Mouse (Mus musculus) heart, postnatal 14 days (tissue): ENCODE data around the gene Zfp788. TPM values are rescaled to one million over a fixed set of nuclear protein-coding genes. Genes with fewer than 3 reads are reported as not detected.
A peak's percentile ranks its signal among the peaks of the same experiment; 100 is the strongest.
"Not testable (repeated sequence)": the region's sequence is repeated elsewhere in the genome, so short reads cannot be mapped to it uniquely, and the experiment has no call there.

Experiments used
- DNase-seq, 2 experiments: peaks; one replicate each; pipeline ENCODE4 v3.0.0; 2021 to 2022
- intact Hi-C: fragments of 180-260 bp; cut with DNase I; formaldehyde crosslinking; loops from one replicate; pipeline ENCODE4 v1.15.1; 2025
- long read RNA-seq, 2 experiments: library from polyadenylated mRNA; stranded (forward); transcript quantifications; one replicate each; pipeline ENCODE4 v2.0.0; 2021
- total RNA-seq, 2 experiments: library from RNA; stranded (reverse); gene quantifications; 2 replicates each; pipeline ENCODE4 v1.2.3; 2021

Zfp788 gene
- 1 to 10 TPM; 7.4 to 8.6 TPM for total RNA-seq
- long read RNA-seq, experiment 1, partial matches to known transcripts = 1 of 7 reads
- long read RNA-seq, experiment 1, other reads (novel, unspliced or antisense) = 3 of 7 reads
- long read RNA-seq, experiment 2, partial matches to known transcripts = 1 of 8 reads
- long read RNA-seq, experiment 2, other reads (novel, unspliced or antisense) = 4 of 8 reads

- peak; percentile 89 for DNase-seq
- intact Hi-C loops = loop anchor here (5.0 to 10.0 kb wide), 3 partner anchors 35 to 238 kb away; partner anchors contain the start of genes 2610021A01Rik, AI987944, AW146154 and Gm20449
These were observed at the start of gene Zfp788 for GRCm38 (mm10) chr7:41632409-41633220. Gene Zfp788 (plus strand): TSS chr7:41633203.

GRCm38 (mm10) chr7:41587831-41588230 is 45.2 kb upstream of the Zfp788 start:
- DNase-seq, intact Hi-C loops: not testable (repeated sequence)

DNA sequence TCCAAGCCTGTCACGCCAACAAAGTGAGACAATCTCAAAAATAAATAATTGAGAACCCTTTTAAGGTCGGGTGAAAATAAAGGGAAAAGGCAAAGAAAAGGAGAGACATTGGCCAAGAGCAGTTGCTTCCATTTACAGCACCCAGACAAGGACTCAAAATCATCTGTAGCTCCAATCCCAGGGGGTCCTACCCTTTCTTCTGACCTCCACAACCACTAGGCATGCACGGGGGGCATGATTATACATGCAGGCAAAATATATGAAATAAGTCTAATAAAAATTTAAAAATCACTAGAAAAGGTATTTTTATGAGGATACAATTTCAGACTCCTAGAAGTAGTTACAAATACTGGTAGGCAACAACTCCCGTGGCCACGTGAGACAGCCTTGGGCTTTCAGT is 34.4 kb upstream of the Zfp788 start:
- intact Hi-C loops = loop anchor here (5.0 kb wide), 1 partner anchor 34 kb away; the partner anchor contains the start of gene Zfp788
- no peak for DNase-seq

DNA sequence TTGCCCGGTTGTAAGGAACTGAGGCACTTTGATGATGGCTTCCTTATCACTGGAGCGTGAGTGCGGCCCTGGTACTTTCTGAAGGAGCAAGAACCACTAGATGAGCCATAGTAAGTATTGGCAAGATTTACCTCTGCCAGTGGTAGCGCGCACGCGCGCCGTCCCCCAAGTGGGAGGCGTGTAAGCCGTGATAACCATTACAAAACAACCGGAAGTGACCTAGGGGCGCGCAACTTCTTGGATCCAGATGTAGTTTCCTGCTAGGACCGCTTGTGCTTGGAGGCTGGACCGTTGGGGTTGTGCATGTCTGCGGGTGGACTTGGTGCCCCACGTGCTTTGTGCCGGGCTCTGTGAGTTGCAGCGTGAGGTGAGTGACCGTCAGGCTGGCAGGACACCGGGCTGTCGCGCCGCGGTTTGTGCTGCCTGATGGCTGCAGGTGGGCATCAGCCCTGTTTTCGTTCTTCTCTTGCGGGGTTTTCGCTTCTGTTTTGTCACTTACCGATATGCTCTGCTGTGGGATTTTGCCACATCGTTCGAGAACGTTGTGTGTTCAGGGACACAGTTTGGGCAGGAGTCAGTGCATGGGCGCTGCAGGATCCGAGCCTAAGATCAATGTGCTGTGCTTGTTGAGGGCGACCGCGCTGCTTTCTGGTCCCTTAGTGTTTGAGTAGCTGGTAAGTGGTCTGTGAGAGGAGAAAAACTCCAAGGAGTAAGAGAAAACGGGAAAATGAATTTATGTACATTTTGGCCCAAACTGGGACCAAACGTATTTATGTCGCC is 33.8 kb upstream of the Zfp788 start, which contains the start of gene 2610021A01Rik:
TSS of gene 2610021A01Rik (plus strand) at position 197 of the 780 bp plus-strand sequence.
- intact Hi-C loops = loop anchor here (5.0 kb wide), 1 partner anchor 33 kb away; the partner anchor contains the start of gene Zfp788
- DNase-seq = peak; percentile 86 to 90

DNA sequence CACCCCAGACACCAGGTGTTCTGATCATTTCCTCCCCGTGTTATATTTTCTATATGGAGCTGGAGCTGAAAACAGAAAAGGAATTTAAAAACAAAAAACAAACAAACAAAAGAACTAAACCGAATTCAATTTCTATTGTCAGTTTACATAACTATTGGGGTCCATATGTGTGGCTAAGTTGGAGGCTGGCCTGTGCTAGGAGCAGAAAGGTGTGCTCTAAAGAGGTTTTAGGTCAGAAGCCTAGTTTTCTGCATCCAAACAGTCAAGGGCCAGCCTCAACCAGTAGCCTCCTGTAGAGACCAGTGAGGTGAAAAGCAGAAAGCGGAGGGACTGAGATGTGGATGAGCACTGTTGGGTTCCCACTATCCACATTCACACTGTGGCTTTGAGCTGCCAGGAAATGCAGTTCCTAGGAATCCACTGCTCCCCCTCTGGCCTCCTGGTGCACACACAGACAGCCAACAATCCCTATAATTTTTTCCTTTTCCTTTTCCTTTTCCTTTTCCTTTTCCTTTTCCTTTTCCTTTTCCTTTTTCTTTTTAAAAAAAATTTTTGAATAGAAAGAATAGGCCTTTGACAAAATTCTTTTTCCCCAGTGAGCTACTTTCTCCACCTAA is 33.0 kb upstream of the Zfp788 start:
- intact Hi-C loops = loop anchor here (5.0 kb wide), 2 partner anchors 32 to 902 kb away; partner anchors contain the start of gene Zfp788
- no peak for DNase-seq

DNA sequence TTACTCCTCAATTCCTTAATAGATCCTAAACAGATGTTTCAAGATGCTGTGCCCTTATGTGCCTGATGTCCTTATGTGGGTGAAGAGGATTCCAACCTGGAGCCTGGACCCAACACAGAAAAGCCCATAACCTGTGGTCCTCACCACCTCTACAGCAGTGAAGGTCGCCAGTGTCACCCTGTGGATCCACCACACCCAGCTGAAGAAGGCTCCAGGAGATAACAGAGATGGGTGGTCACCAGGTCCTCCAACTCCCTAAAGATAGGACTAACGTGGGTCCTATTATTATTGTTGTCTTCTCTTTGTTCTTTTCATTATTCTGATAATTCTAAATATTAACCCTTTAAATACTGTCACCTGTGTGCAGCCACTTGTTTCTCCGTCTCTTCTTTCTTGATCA is 21.3 kb upstream of the Zfp788 start:
- no peak for DNase-seq
- intact Hi-C loops = no loop called here

- intact Hi-C loops, DNase-seq: not testable (repeated sequence)
These were observed 16.8 kb upstream of the Zfp788 start for GRCm38 (mm10) chr7:41616241-41616640.

DNA sequence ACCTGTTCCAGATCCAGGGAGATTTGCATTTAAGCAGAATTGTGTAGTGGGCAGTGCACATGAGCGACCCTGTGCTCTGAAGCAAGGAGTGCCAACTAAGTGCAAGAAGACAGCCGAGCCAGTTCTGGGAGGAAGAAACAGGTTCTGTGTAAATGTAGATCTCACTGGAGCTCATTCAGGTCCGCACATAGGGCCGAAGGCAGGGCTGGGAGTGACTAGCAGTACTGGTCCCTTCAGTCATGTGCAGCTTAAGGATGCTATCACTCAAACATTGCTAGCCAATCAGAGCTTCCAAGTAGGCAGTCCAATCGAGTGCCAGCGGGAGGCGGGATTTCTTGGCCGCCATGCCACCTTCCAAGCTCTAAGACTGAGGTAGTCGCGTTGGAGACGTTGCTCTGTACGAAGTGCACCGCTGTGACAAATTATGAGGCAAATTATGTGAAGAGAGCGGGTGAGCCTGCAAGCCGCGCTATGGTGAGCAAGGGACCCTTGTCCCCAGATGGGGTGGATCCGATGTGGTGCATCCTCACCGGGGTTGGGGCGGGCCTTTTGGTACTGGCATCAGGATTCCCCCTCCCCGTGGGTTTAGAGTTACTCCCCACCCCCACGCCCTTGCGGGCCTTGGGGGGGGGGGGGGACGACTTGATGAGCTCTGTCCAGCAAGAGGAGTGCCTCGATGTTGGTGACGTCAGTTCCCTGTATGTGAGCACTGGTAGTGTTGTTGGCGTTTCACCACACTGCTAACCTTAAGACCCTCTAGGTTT is 400 bp downstream of the Zfp788 start:
- intact Hi-C loops = loop anchor here (5.0 to 10.0 kb wide), 3 partner anchors 36 to 239 kb away; partner anchors contain the start of genes 2610021A01Rik, AI987944, AW146154 and Gm20449
- peak; percentile 86 to 89 for DNase-seq

DNA sequence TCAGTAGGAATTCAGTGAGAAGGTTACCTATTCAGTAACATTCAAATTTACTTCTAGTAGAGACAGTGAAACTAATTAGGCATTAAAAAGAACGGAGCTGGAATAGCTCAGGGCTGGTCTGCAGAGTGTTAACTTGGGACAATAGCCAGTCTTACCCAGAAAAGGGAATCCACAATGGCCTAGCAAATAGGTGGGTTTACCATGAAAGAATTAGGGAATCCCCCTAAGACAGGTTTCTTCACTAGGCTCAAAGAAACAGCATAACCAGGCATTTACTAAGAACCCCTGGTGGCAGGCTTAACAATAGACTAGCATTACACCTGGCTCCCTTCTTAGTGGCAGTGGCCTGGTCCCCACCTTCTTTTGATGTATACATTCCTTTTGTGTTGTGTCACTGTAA is 41.3 kb downstream of the Zfp788 start:
- intact Hi-C loops, DNase-seq: not testable (repeated sequence)

Other genes starting within 250 kb of the Zfp788 start
- gene AI987944, start 239.8 kb upstream of the Zfp788 start, total RNA-seq = 10 to 100 TPM in 1 of 2 experiments, 1 to 10 TPM in 1; 9.9 to 10.9 TPM
- gene Vmn2r57, start 184.5 kb upstream of the Zfp788 start, total RNA-seq = under 1 TPM; 0.14 to 0.15 TPM
- under 1 TPM; 0.10 to 0.12 TPM for gene Gm20449, start 133.8 kb upstream of the Zfp788 start, total RNA-seq
- gene AW146154, start 133.3 kb upstream of the Zfp788 start, total RNA-seq = 1 to 10 TPM; 5.8 to 6.4 TPM
- not detected for gene Gm6871, start 59.5 kb upstream of the Zfp788 start, total RNA-seq
- gene 2610021A01Rik, start 34.0 kb upstream of the Zfp788 start, total RNA-seq = 10 to 100 TPM in 1 of 2 experiments, 1 to 10 TPM in 1; 8.1 to 10.5 TPM
- not detected for gene Vmn2r58, start 239.5 kb downstream of the Zfp788 start, total RNA-seq